Mouse (Mus musculus): ENCODE results near the gene Syne2.

DNA sequence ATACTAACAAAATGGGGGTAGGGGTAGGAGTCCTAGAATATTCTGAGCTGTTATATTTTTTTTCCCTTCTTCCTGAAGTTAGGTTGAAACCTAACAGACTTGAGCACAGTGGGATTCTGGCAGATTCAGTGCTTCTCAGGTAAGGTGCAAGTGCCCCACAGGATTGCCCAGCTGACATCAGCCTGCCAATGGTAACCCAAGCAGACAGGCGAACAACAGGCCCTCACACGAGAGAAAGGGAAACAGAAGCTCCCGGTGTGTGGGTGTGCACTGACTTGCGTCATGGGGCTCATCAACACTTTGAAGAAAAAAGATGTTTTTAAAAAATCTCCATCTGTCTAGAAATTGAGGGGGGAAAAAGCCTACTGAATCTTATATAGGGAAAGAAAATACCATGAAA lies 28.5 kb upstream of the Syne2 start:
- no peak for TF ChIP-seq POLR2A (IDR thresholded peaks at IDR 0.05; ENCODE audit: low read depth, low read length)
- TF ChIP-seq MEF2A (IDR thresholded peaks at IDR 0.05; ENCODE audit: borderline replicate concordance, low read depth, low read length) = no peak
- no peak for TF ChIP-seq USF1 (IDR thresholded peaks at IDR 0.05; ENCODE audit: low read depth, low read length)
- no peak for TF ChIP-seq POLR2AphosphoS2 (IDR thresholded peaks at IDR 0.05; ENCODE audit: low read depth, low read length)
- TF ChIP-seq TBP (conservative IDR thresholded peaks at IDR 0.05; ENCODE audit: low read depth, low read length) = no peak
- no peak for TF ChIP-seq MAX (IDR thresholded peaks at IDR 0.05; ENCODE audit: low read length)
- TF ChIP-seq NELFE (IDR thresholded peaks at IDR 0.05; ENCODE audit: low read depth, low read length) = no peak

Data from CH12.LX (cell line).